Mouse (Mus musculus) CD8-positive naive resting alpha-beta T cell, adult 2 months (primary cell): ENCODE data around the gene Tspan11.

ENCODE experiments used
- DNase-seq, 2 experiments: peaks; one replicate each; pipeline ENCODE4 v3.0.0; 2022; ENCODE audit warnings: low read depth in 2 of 2, low spot score in 2 of 2

Gene Tspan11

GRCm38 (mm10) chr6:127877026-127877425, 10.4 kb upstream of the Tspan11 start:
- DNase-seq = no peak

- no peak for DNase-seq
These were observed 7.9 kb upstream of the Tspan11 start for GRCm38 (mm10) chr6:127879472-127879871.

GRCm38 (mm10) chr6:127886916-127887315, 473 bp upstream of the Tspan11 start:
- DNase-seq = no peak

GRCm38 (mm10) chr6:127888581-127888980, 1.2 kb downstream of the Tspan11 start:
- no peak for DNase-seq

- DNase-seq = no peak
These were observed 6.2 kb downstream of the Tspan11 start for GRCm38 (mm10) chr6:127893611-127894010.

- DNase-seq = no peak
These were observed 7.6 kb downstream of the Tspan11 start for GRCm38 (mm10) chr6:127894999-127895398.

- DNase-seq = no peak
These were observed 9.0 kb downstream of the Tspan11 start for GRCm38 (mm10) chr6:127896425-127896824.

- no peak for DNase-seq
These were observed 10.0 kb downstream of the Tspan11 start for GRCm38 (mm10) chr6:127897342-127897741.

GRCm38 (mm10) chr6:127900062-127900461, 12.7 kb downstream of the Tspan11 start:
- no peak for DNase-seq

GRCm38 (mm10) chr6:127901261-127901660, 13.9 kb downstream of the Tspan11 start:
- DNase-seq = no peak

GRCm38 (mm10) chr6:127901669-127902068, 14.3 kb downstream of the Tspan11 start:
- DNase-seq = no peak

GRCm38 (mm10) chr6:127902559-127902958, 15.2 kb downstream of the Tspan11 start:
- no peak for DNase-seq

GRCm38 (mm10) chr6:127910638-127911037, 23.2 kb downstream of the Tspan11 start:
- DNase-seq = no peak

- DNase-seq = no peak
These were observed 24.3 kb downstream of the Tspan11 start for GRCm38 (mm10) chr6:127911687-127912086.

GRCm38 (mm10) chr6:127912938-127913337, 25.5 kb downstream of the Tspan11 start:
- no peak for DNase-seq

GRCm38 (mm10) chr6:127916993-127917392, 29.6 kb downstream of the Tspan11 start:
- DNase-seq = no peak

- DNase-seq = no peak
These were observed 30.3 kb downstream of the Tspan11 start for GRCm38 (mm10) chr6:127917712-127918111.

- no peak for DNase-seq
These were observed 32.1 kb downstream of the Tspan11 start for GRCm38 (mm10) chr6:127919491-127919890.

- peak; percentile 20 to 26 for DNase-seq
These were observed 33.3 kb downstream of the Tspan11 start for GRCm38 (mm10) chr6:127920652-127921051.

- no peak for DNase-seq
These were observed 34.6 kb downstream of the Tspan11 start for GRCm38 (mm10) chr6:127921996-127922395.

GRCm38 (mm10) chr6:127923296-127923695, 35.9 kb downstream of the Tspan11 start:
- DNase-seq = no peak

GRCm38 (mm10) chr6:127924750-127925149, 37.4 kb downstream of the Tspan11 start:
- DNase-seq = no peak

GRCm38 (mm10) chr6:127925915-127926314, 38.5 kb downstream of the Tspan11 start:
- no peak for DNase-seq

- no peak for DNase-seq
These were observed 41.3 kb downstream of the Tspan11 start for GRCm38 (mm10) chr6:127928682-127929081.
